Mouse (Mus musculus) urinary bladder, postnatal 25 days (tissue): ENCODE data around the gene Trove2.
"Not testable (repeated sequence)": the region's sequence is repeated elsewhere in the genome, so short reads cannot be mapped to it uniquely, and the experiment has no call there.

ENCODE experiments used
- DNase-seq: peaks from one replicate; pipeline ENCODE4 v3.0.0; 2022; ENCODE audit warnings: low spot score

Trove2 gene

DNA sequence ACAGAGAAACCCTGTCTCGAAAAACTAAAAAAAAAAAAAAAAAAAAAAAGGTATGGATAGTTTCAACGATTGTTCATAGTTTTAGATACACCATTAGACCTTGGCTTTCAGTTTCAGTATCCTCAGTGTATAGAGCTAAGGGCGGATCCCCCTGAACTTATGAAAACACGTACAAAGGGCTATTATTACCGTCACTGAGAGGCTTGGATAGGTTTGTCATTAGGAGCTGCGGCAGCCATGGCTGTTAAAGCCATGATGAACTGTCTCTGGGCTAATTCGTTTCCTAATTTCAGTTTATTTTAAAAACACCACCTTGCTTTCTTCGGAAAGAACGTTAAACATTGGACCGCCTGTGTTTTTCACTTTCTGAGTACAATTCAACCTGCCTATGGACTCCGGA is 38.1 kb downstream of the Trove2 start:
- DNase-seq = no peak

DNA sequence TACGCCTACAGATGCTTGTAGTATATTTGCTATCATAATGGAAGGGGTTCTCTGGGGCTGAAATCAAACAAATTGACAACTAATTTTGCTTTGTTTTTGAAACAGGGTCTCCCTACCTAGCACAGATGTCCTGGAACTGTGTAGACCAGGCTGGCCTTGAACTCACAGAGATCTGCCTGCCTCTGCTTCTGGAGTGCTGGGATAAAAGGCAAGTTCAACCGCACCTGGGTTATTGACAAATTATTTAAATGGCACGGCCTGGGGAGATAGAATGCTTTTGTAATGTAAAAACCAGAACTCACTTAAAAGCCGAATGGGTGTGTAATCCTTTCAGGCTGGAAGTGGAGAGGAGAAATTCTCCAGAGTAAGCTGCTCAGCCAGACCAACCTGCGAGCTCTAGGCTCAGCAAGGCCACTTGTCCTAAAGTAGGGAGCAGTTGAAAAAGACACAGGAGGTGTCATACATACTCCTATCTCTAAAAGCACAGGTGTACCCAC is 42.9 kb downstream of the Trove2 start:
- no peak for DNase-seq

DNA sequence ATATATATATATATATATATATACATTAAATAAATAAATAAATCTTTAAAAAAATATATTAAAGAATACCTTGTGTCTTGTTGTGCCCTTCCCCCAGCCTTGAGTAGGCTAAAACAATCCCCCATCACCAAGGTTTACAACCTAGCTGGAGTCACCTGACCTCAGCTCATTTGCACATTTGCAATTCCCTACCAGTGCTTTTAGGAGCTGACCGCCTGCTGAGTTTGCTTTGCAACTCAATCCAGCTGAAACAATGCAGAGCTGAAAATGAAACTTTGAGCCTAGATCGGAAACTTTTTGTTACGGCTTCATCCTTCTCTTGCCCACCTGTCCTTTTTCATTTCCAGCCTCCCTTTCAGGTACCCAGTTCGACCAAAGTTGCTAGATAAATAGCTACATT is 45.2 kb downstream of the Trove2 start:
- DNase-seq = no peak

GRCm38 (mm10) chr1:143730899-143731298 is 46.0 kb downstream of the Trove2 start:
- no peak for DNase-seq

DNA sequence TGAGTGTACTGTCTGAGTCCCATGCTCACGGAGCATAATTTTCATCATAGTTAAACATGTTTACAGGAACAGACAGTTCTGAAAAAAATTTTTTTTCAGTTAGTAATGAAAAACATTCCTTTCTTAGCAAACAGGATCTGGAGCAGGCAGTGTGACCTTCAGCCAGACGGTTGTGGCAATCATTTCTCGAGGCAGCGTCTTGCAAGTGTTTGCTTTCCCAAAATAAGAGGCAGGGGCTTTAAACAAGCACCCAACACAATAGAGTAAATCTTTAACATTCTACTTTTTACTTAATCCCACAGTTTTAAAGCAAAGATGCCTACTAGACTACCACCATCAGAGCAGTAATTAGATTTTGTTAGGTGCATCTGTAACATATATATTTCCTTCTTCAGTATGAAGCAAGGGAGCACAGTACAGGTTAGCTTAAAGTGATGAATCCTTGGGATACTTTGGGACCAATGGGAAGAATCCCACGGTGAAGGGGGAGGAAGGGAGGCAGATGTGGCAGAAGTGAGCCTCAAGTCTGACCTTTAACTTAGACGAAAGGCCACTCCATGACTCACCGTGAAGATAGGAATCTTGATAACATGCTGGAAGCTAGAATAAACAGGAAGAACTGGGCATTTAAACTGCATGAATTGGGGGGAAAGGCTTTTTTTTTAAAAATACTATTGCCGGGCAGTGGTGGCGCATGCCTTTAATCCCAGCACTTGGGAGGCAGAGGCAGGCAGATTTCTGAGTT is 49.0 kb downstream of the Trove2 start:
- DNase-seq = no peak

DNA sequence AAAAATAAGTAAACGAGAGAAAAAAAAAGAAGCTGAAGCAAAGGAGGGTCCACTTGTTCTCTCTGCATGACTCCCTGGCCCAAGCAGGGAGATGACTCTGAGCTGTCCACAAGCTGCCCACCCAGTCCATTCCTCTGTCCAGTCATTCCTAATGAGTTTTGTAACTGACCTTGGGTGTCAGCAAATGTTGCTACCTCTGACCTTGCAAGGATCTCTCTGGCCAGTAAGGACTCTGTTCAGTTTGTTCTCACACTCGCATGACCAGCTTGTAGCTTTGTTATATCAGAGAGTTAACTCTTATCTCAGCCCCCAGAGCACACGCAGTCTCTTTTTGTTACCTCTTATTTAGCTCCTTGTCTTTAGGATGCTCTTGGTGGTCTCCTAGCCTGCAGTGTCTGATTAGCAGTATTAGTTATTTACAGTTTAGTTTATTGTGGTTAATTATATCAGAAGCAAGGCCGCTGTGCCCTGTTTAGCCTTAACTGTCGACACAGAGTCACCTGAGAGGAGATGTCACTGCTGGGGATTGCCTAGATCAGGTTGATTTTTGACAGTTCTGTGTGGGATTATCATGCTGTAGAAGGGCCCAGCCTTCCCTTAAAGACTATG is 52.3 kb downstream of the Trove2 start:
- no peak for DNase-seq

- DNase-seq = not testable (repeated sequence)
Measured at GRCm38 (mm10) chr1:143716038-143716437, 60.8 kb downstream of the Trove2 start, which contains the start of gene Glrx2. Gene Glrx2, plus strand, starts transcription at chr1:143716338.

DNA sequence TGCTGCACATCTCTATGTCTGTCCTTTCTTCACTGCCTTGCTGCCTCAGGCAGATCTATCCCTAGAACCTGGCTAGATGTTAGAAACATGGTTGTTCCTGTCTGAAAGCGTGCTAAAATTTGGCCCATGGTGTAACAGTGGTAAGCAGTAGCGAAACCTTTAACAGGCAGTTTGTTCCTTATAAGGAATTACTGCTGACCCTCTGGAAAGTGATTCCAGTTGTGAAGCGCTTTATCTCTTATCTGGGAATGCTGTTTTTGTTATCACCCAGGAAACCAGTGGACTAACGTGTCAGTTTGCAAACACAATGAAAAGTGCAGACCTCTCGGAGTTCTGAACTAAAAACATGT is 66.3 kb downstream of the Trove2 start:
- DNase-seq = no peak

GRCm38 (mm10) chr1:143709966-143710626 is 66.8 kb downstream of the Trove2 start:
- DNase-seq = no peak

- DNase-seq = no peak
Measured at GRCm38 (mm10) chr1:143708361-143708760, 68.5 kb downstream of the Trove2 start.

- DNase-seq = no peak
Measured at GRCm38 (mm10) chr1:143707006-143707405, 69.9 kb downstream of the Trove2 start.

GRCm38 (mm10) chr1:143702741-143703262 is 74.1 kb downstream of the Trove2 start, which contains the start of gene Cdc73:
Gene Cdc73, minus strand, starts transcription at chr1:143702893.
- DNase-seq = peak; percentile 93

DNA sequence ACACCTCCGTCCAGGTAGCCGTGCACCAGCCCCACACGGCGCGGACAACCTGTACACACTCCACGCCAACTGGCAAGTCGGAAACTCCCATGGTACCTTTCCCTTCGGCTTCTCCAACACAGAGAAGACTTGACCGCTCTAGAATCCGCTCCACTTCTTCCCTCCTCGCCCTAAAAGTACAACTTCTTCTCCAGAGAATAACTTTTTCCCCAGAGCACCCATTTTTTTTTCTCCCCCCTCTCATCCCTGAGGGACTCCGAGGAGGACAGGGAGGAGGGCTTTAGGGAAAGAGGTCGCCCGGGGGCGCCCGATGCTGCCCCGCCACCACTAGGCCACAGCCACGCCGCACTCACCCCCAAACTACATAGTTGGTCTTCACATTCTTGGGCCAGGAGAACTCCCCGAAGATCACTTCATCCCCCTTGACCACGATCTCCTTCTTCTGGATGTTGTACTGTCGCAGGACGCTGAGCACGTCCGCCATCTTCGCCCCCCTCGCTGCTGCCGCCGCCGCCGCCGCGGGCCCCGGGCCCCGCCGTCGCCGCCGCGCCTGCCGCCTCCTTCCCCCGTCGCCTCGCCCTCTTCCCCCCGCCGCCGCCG is 74.6 kb downstream of the Trove2 start:
- peak; percentile 16 for DNase-seq

DNA sequence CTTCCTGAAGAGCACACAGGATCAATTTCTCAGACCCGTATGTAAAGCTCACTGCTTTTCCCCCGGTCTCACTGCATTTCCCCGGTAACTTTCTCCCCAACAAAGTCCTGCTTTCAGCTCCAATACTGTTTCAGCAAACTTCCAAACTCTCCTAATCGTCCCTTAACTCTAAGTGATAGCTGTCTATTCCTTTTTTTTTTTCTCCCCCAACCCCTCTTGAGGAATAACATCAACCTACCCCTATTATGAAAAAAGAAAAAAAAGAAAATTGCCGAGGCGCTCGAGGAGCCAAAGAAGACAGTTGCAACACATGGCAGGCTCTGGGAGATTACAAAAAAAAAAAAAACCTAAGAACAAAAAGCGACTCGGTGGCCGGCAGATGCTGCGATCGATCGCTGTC is 75.1 kb downstream of the Trove2 start:
- no peak for DNase-seq
